Comparison of ENCODE assay signal across 22 mouse cellular contexts in genomic region chr11:75296406-75297005, GRCm38 (mm10). TPM values are rescaled to one million over a fixed set of nuclear protein-coding genes. Genes with fewer than 3 reads are reported as not detected.
DNase-seq lines count a peak whose midpoint lies in the region; ATAC-seq and TF ChIP-seq lines count a peak whose summit lies in the region.
"Had no signal": no experiment of that assay in that cellular context is flagged by ENCODE, and none has a peak within 500 bp of the region (broad histone marks: within the 10 kb centered on the region; RNA-seq: fewer than 3 reads in every experiment).

No protein-coding gene starts in this region.

- no peak overlapping the region for H3K4me2 ChIP-seq in heart, embryonic 14.5 days (ENCODE audit: low read length)
- 0 out of 2 replicates have a peak overlapping the region, but pooled peaks have one; percentile 28 for H3K4me2 ChIP-seq in heart, postnatal 0 days (ENCODE audit: low read depth, low read length)
- H3K4me2 ChIP-seq in liver, embryonic 15.5 days, result no peak overlapping the region
- H3K4me2 ChIP-seq in intestine, embryonic 15.5 days (replicated peaks), result no peak overlapping the region
- H3K4me2 ChIP-seq: midbrain, embryonic 12.5 days; neural tube, embryonic 15.5 days had no signal

- H3K4me1 ChIP-seq in heart, embryonic 14.5 days (ENCODE audit: control insufficient read depth in 2 of 2, insufficient read depth in 2 of 2, low read length in 2 of 2), result peaks cover 44 to 60% of the 10 kb centered on the region in 2 experiments
- H3K4me1 ChIP-seq in heart, postnatal 0 days (ENCODE audit: control insufficient read depth, insufficient read depth), result peaks cover 55% of the 10 kb centered on the region
- peaks cover 42% of the 10 kb centered on the region for H3K4me1 ChIP-seq in liver, embryonic 15.5 days (replicated peaks)
- H3K4me1 ChIP-seq in intestine, embryonic 15.5 days (replicated peaks), result peaks cover 14% of the 10 kb centered on the region
- H3K4me1 ChIP-seq in forebrain, embryonic 10.5 days, result peaks cover 32% of the 10 kb centered on the region

- DNase-seq in heart, adult 11 months, result peak; percentile 71
- DNase-seq in heart, postnatal 36 days, result no peak
- no peak for DNase-seq in heart, postnatal 25 days (ENCODE audit: low spot score)
- no peak for DNase-seq in heart, postnatal 0 days (ENCODE audit: low spot score)
- no peak for DNase-seq in forebrain, embryonic 10.5 days (ENCODE audit: extremely low spot score, low spot score)
- DNase-seq: adrenal gland, postnatal 10 days; cerebellum, adult 9-10 months; forebrain, postnatal 0 days; gastrocnemius, postnatal 36 days; kidney, adult 18-20 months; kidney, postnatal 10 days; lung, adult 18-20 months; lung, postnatal 10 days; thymus, adult 18-20 months; thymus, postnatal 36 days had no signal

- no peaks in the 10 kb centered on the region for H3K9me3 ChIP-seq in heart, embryonic 14.5 days (ENCODE audit: control insufficient read depth, low read length)
- no peaks in the 10 kb centered on the region for H3K9me3 ChIP-seq in heart, postnatal 0 days (replicated peaks; ENCODE audit: control insufficient read depth, low read length)
- H3K9me3 ChIP-seq in liver, embryonic 15.5 days (replicated peaks), result no peaks in the 10 kb centered on the region
- no peaks in the 10 kb centered on the region for H3K9me3 ChIP-seq in intestine, embryonic 15.5 days
- H3K9me3 ChIP-seq in forebrain, embryonic 10.5 days, result no peaks in the 10 kb centered on the region
- H3K9me3 ChIP-seq: embryonic facial prominence, embryonic 10.5 days; midbrain, embryonic 12.5 days; neural tube, embryonic 15.5 days had no signal

- ATAC-seq in heart, embryonic 14.5 days (ENCODE audit: insufficient number of reproducible peaks, insufficient read depth, low FRiP score, low read depth), result no peak
- no peak for ATAC-seq in heart, postnatal 0 days (ENCODE audit: insufficient read depth, low read depth)
- peak; percentile 49; the same call in 1 of the 2 replicates for ATAC-seq in liver, embryonic 15.5 days (ENCODE audit: insufficient read depth)
- no peak for ATAC-seq in intestine, embryonic 15.5 days
- ATAC-seq: forebrain, postnatal 0 days; hindbrain, postnatal 0 days had no signal

- no peak for TF ChIP-seq CTCF in heart, postnatal 0 days (IDR thresholded peaks at IDR 0.05; ENCODE audit: low read depth)

- no peaks in the 10 kb centered on the region for H3K27me3 ChIP-seq in heart, embryonic 14.5 days (ENCODE audit: control insufficient read depth, insufficient read depth, low read length)
- H3K27me3 ChIP-seq in heart, postnatal 0 days (ENCODE audit: control insufficient read depth, insufficient read depth, low read length), result no peaks in the 10 kb centered on the region
- peaks cover 22% of the 10 kb centered on the region for H3K27me3 ChIP-seq in liver, embryonic 15.5 days
- H3K27me3 ChIP-seq in intestine, embryonic 15.5 days (replicated peaks), result peaks cover 7% of the 10 kb centered on the region; the same call in 1 of the 2 replicates
- H3K27me3 ChIP-seq in forebrain, embryonic 10.5 days (ENCODE audit: poor library complexity, severe bottlenecking), result peaks cover 34% of the 10 kb centered on the region

- no peak overlapping the region for H3K4me3 ChIP-seq in heart, embryonic 14.5 days (ENCODE audit: control insufficient read depth in 1 of 2, insufficient read depth in 1 of 2, low read depth in 1 of 2, low read length in 2 of 2)
- H3K4me3 ChIP-seq in heart, postnatal 0 days (ENCODE audit: low read depth, low read length), result no peak overlapping the region
- no peak overlapping the region for H3K4me3 ChIP-seq in liver, embryonic 15.5 days (replicated peaks)
- H3K4me3 ChIP-seq in intestine, embryonic 15.5 days (replicated peaks), result no peak overlapping the region
- H3K4me3 ChIP-seq in forebrain, embryonic 10.5 days, result no peak overlapping the region
- H3K4me3 ChIP-seq: embryonic facial prominence, embryonic 10.5 days; midbrain, embryonic 12.5 days; neural tube, embryonic 15.5 days had no signal

- intact Hi-C loops in heart, postnatal 36 days (cut with DNase I), result loop anchor here (10.0 kb wide), 1 partner anchor 312 kb away; no protein-coding TSS in a partner anchor
- intact Hi-C loops in heart, postnatal 25 days (cut with DNase I), result no loop called here

- WGBS in heart, embryonic 14.5 days, result 46% methylated on average over 9 of the region's 9 CpGs
- 55% methylated on average over 9 of the region's 9 CpGs for WGBS in heart, postnatal 0 days
- whole genome bisulfite sequencing in liver, embryonic 15.5 days (ENCODE audit: insufficient replicate concordance), result 58% methylated on average over 9 of the region's 9 CpGs
- WGBS in intestine, embryonic 15.5 days, result 63% methylated on average over 9 of the region's 9 CpGs
- 86% methylated on average over 9 of the region's 9 CpGs for WGBS in forebrain, embryonic 10.5 days

- TF ChIP-seq EP300 in heart, postnatal 0 days (IDR thresholded peaks at IDR 0.05; ENCODE audit: low read depth), result no peak

- peaks cover 23% of the 10 kb centered on the region for H3K36me3 ChIP-seq in heart, embryonic 14.5 days (ENCODE audit: control insufficient read depth, insufficient read depth, low read length)
- peaks cover 20% of the 10 kb centered on the region for H3K36me3 ChIP-seq in heart, postnatal 0 days (replicated peaks; ENCODE audit: control insufficient read depth, insufficient read depth, low read length)
- H3K36me3 ChIP-seq in liver, embryonic 15.5 days (replicated peaks), result peaks cover 20% of the 10 kb centered on the region
- H3K36me3 ChIP-seq in intestine, embryonic 15.5 days, result no peaks in the 10 kb centered on the region; the same call in 1 of the 2 replicates
- H3K36me3 ChIP-seq in forebrain, embryonic 10.5 days (replicated peaks), result peaks cover 25% of the 10 kb centered on the region

- H3K27ac ChIP-seq in heart, embryonic 14.5 days (replicated peaks in 1 of 2; ENCODE audit: control insufficient read depth in 1 of 2, insufficient read depth in 1 of 2, low read depth in 2 of 2, low read length in 2 of 2), result peak overlapping the region; percentile 81; a peak in 3 of 4 replicates
- peak overlapping the region; percentile 85 for H3K27ac ChIP-seq in heart, postnatal 0 days (ENCODE audit: low read depth)
- no peak overlapping the region for H3K27ac ChIP-seq in liver, embryonic 15.5 days (replicated peaks)
- no peak overlapping the region for H3K27ac ChIP-seq in intestine, embryonic 15.5 days
- H3K27ac ChIP-seq in forebrain, embryonic 10.5 days, result no peak overlapping the region
- H3K27ac ChIP-seq: embryonic facial prominence, embryonic 10.5 days; hindbrain, postnatal 0 days; midbrain, embryonic 12.5 days; neural tube, embryonic 15.5 days had no signal

- H3K9ac ChIP-seq in heart, embryonic 14.5 days (ENCODE audit: low read length), result no peak overlapping the region
- no peak overlapping the region for H3K9ac ChIP-seq in heart, postnatal 0 days (replicated peaks; ENCODE audit: low read depth, low read length)
- no peak overlapping the region for H3K9ac ChIP-seq in liver, embryonic 15.5 days
- H3K9ac ChIP-seq in intestine, embryonic 15.5 days, result no peak overlapping the region
- H3K9ac ChIP-seq: forebrain, postnatal 0 days; midbrain, embryonic 12.5 days; neural tube, embryonic 15.5 days had no signal

RNA-seq across cellular contexts. Expression of gene Rpa1, which starts 51.6 kb away (rescaled TPM):
- total RNA-seq in heart, postnatal 36 days (2021), result 10 to 100 TPM; 55.1 to 63.8 TPM
- polyA plus RNA-seq in heart, embryonic 14.5 days (2014; fragmentation: Nextera tagmentation; extraction: Ambion mirVana), result 82.8 and 87.4 TPM in 2 replicates
- total RNA-seq in heart, postnatal 25 days (2021), result 10 to 100 TPM; 58.0 to 63.5 TPM
- total RNA-seq in heart, postnatal 0 days (2014; rRNA removed; ENCODE audit: low replicate concordance), result 115 and 118 TPM in 2 replicates
- 62.9 and 66.9 TPM in 2 replicates for polyA plus RNA-seq in heart, postnatal 0 days (2015; fragmentation: Nextera tagmentation; extraction: Ambion mirVana)
- 81.9 and 88.4 TPM in 2 replicates for polyA plus RNA-seq in liver, embryonic 15.5 days (2015; fragmentation: Nextera tagmentation; extraction: Ambion mirVana)
- 86.2 and 100 TPM in 2 replicates for polyA plus RNA-seq in intestine, embryonic 15.5 days (2015; fragmentation: Nextera tagmentation; extraction: Ambion mirVana)
- 194 and 213 TPM in 2 replicates for polyA plus RNA-seq in forebrain, embryonic 10.5 days (2016; fragmentation: Nextera tagmentation; extraction: Ambion mirVana)

RNA-seq across cellular contexts. Expression of gene Smyd4, which starts 51.7 kb away (rescaled TPM):
- 1 to 10 TPM; 4.4 to 7.5 TPM for total RNA-seq in heart, postnatal 36 days (2021)
- 13.8 and 15.2 TPM in 2 replicates for polyA plus RNA-seq in heart, embryonic 14.5 days (2014; fragmentation: Nextera tagmentation; extraction: Ambion mirVana)
- total RNA-seq in heart, postnatal 25 days (2021), result 1 to 10 TPM; 4.3 to 4.6 TPM
- 13.1 and 19.7 TPM in 2 replicates for total RNA-seq in heart, postnatal 0 days (2014; rRNA removed; ENCODE audit: low replicate concordance)
- 13.2 and 14.8 TPM in 2 replicates for polyA plus RNA-seq in heart, postnatal 0 days (2015; fragmentation: Nextera tagmentation; extraction: Ambion mirVana)
- polyA plus RNA-seq in liver, embryonic 15.5 days (2015; fragmentation: Nextera tagmentation; extraction: Ambion mirVana), result 3.4 and 4.0 TPM in 2 replicates
- 9.2 and 9.3 TPM in 2 replicates for polyA plus RNA-seq in intestine, embryonic 15.5 days (2015; fragmentation: Nextera tagmentation; extraction: Ambion mirVana)
- 18.5 and 20.4 TPM in 2 replicates for polyA plus RNA-seq in forebrain, embryonic 10.5 days (2016; fragmentation: Nextera tagmentation; extraction: Ambion mirVana)

Comparison
In these comparisons a context has a peak if more than half of its experiments do, and no peak if none do; other contexts are left out.
1. H3K27ac ChIP-seq: peak in heart, embryonic 14.5 days (2 of 2) and heart, postnatal 0 days (single experiment); none in liver, embryonic 15.5 days (single experiment), intestine, embryonic 15.5 days (single experiment) and forebrain, embryonic 10.5 days (single experiment).